Mouse (Mus musculus) testis, adult 2 months (tissue): Measurements from ENCODE around the gene Trim54. TPM values are rescaled to one million over a fixed set of nuclear protein-coding genes. Genes with fewer than 3 reads are reported as not detected.

Experiments used
- H3K27ac ChIP-seq: fragments of 200-500 bp; 2 replicates; pipeline ENCODE4 v1.5.1; 2012; ENCODE audit warnings: low read depth, low read length; ENCODE audit not compliant: control insufficient read depth, insufficient read depth
- H3K27me3 ChIP-seq: fragments of 200-500 bp; 2 replicates; pipeline ENCODE4 v1.6.1; 2012; ENCODE audit warnings: mild to moderate bottlenecking, low read length, moderate library complexity; ENCODE audit not compliant: control insufficient read depth, insufficient read depth
- H3K36me3 ChIP-seq: fragments of 200-500 bp; 2 replicates; pipeline ENCODE4 v1.6.1; 2012; ENCODE audit warnings: mild to moderate bottlenecking, low read length; ENCODE audit not compliant: control insufficient read depth, insufficient read depth
- H3K4me1 ChIP-seq: fragments of 200-500 bp; 2 replicates; pipeline ENCODE4 v1.6.1; 2012; ENCODE audit warnings: low read length; ENCODE audit not compliant: control insufficient read depth, insufficient read depth
- H3K4me3 ChIP-seq: fragments of 200-500 bp; 2 replicates; pipeline ENCODE4 v1.5.1; 2012; ENCODE audit warnings: low read depth, mild to moderate bottlenecking, low read length, moderate library complexity, mixed read lengths; ENCODE audit not compliant: control insufficient read depth
- CTCF ChIP-seq: fragments of 200-500 bp; IDR thresholded peaks from 2 replicates; pipeline ENCODE4 v1.5.1; 2012; ENCODE audit warnings: low read depth, mild to moderate bottlenecking, inconsistent platforms, low read length, moderate library complexity; ENCODE audit not compliant: control insufficient read depth, insufficient read depth, insufficient replicate concordance
- POLR2A ChIP-seq: fragments of 200-500 bp; IDR thresholded peaks from 2 replicates; pipeline ENCODE4 v1.6.1; 2012; ENCODE audit warnings: low read depth, mild to moderate bottlenecking, inconsistent platforms, low read length, moderate library complexity; ENCODE audit not compliant: control insufficient read depth
- polyA plus RNA-seq: library from polyadenylated mRNA; depleted of rRNA; stranded (reverse); fragments of >200 nt; gene quantifications from 2 replicates; pipeline ENCODE4 v1.2.3, GENCODE M21; 2012

Trim54 gene
- polyA plus RNA-seq, 1 experiment, result 9.8 TPM

DNA sequence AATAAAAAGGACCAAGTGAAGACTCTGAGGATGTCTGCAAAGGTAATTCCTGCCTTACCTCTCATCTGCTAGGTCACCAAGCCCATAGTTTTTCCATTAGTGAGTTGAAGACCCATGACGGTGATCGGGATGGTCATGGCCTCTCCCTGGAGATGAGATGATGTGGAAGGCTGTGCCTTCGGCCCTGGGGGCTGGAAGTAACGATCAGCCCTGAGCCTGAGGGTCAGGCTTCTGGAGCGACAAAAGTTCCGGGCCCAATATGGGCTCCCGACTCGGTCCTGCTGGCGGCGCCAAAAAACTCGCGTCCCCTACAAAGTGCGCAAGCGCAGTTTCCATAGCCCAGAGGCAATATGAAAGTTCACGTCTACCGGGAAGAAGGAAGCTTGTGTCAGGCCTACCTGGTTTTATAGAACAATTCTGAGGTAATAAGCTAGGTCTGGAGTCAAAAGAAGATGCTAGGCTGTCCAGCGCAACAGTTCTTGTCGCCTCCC lies 8.5 kb upstream of the Trim54 start, which contains the start of gene Slc30a3:
TSS of gene Slc30a3 (minus strand) at position 238 of the 491 bp plus-strand sequence.
- no peaks in the 10 kb centered on the region for H3K36me3 ChIP-seq
- H3K27me3 ChIP-seq, result no peaks in the 10 kb centered on the region
- peak within 1 kb of the TSS; percentile 93 for H3K4me3 ChIP-seq
- TF ChIP-seq POLR2A (peak; percentile 66), CTCF (no peak)
- peaks cover 4% of the 10 kb centered on the region for H3K4me1 ChIP-seq
- peak within 1 kb of the TSS; percentile 89 for H3K27ac ChIP-seq

DNA sequence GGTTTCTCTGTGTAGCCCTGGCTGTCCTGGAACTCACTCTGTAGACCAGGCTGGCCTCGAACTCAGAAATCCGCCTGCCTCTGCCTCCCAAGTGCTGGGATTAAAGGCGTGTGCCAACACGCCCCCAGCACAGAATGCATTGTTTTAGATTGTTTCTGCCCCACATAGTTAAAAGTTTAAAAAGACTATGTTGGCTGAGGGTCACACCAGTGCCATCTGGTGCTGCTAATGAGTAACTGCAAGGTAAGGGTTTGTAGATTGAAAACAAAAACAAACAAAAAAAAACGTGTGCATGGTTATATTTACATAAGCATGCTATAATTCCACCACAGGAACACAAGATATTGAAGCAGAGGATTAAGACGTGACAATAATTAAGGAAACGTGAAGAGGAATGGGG lies 5.7 kb upstream of the Trim54 start:
- Histone ChIP-seq H3K36me3 (no peaks in the 10 kb centered on the region), H3K4me3 (no peak overlapping the region), H3K27ac (no peak overlapping the region), H3K4me1 (peaks cover 4% of the 10 kb centered on the region), H3K27me3 (no peaks in the 10 kb centered on the region)
- no peak for TF ChIP-seq CTCF
- TF ChIP-seq POLR2A, result no peak

DNA sequence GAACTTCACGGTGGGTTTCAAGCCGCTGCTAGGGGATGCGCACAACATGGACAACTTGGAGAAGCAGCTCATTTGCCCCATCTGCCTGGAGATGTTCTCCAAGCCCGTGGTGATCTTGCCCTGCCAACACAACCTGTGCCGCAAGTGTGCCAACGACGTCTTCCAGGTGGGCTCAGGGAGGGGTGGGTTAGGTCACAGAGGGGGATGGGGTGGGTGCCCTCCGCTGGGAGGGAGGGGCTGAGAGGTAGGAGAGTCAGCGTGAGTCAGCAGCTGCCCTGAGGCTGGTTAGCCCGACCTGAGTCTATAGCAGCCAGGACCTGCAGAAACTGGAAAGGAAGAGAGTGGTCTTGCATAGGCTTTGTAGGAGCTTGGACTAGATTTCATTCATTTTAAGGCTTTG lies 400 bp downstream of the Trim54 start:
- Histone ChIP-seq H3K4me1 (peaks cover 5% of the 10 kb centered on the region; the same call in 1 of the 2 replicates), H3K27ac (no peak overlapping the region), H3K4me3 (peak overlapping the region; percentile 83), H3K27me3 (no peaks in the 10 kb centered on the region), H3K36me3 (no peaks in the 10 kb centered on the region)
- TF ChIP-seq CTCF, result no peak
- peak; percentile 73; the same call in 1 of the 2 replicates for TF ChIP-seq POLR2A

DNA sequence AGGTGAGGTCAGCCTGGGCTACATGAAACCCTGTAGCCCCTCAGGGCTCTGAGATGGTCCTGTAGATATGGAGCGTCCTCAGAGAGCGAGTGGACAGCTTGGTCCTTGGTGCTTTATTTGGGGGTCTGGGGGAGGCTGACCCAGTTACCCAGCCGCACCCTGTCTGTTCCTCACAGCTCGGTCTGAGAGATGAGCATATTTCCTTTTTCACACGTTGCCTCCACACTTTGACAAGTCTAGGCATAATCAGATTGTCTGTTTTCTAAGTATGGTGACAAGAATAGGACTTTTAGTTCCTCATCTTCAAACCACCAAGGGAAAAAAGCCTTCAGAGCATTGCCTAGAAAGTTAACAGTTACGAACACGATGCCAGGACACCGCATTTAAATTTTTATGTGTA lies 4.6 kb downstream of the Trim54 start:
- Histone ChIP-seq H3K4me1 (peaks cover 5% of the 10 kb centered on the region; the same call in 1 of the 2 replicates), H3K4me3 (no peak overlapping the region), H3K27ac (no peak overlapping the region), H3K36me3 (no peaks in the 10 kb centered on the region), H3K27me3 (no peaks in the 10 kb centered on the region)
- TF ChIP-seq POLR2A, result no peak
- TF ChIP-seq CTCF, result no peak

DNA sequence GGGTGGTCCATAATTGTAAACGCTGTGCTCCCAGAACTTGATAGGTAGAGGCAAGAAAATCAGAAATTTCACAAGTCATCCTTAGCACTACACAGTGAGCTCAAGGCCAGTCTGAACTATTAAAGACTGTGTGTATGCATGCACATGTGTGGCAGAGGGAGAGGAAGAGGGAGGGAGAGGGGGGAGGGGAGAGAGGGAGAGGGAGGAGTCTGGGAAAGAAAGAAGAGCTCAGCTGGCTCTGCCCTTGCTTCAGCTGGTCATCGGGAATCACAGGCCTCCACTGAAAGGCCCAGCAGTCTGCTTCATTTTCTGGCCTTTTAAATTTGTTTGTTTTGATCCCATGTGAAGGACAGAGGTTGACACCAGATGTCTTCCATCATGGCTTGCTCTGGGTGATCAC lies 7.0 kb downstream of the Trim54 start:
- Histone ChIP-seq H3K4me1 (no peaks in the 10 kb centered on the region), H3K4me3 (no peak overlapping the region), H3K27me3 (no peaks in the 10 kb centered on the region), H3K27ac (no peak overlapping the region), H3K36me3 (no peaks in the 10 kb centered on the region)
- no peak for TF ChIP-seq CTCF
- no peak for TF ChIP-seq POLR2A

DNA sequence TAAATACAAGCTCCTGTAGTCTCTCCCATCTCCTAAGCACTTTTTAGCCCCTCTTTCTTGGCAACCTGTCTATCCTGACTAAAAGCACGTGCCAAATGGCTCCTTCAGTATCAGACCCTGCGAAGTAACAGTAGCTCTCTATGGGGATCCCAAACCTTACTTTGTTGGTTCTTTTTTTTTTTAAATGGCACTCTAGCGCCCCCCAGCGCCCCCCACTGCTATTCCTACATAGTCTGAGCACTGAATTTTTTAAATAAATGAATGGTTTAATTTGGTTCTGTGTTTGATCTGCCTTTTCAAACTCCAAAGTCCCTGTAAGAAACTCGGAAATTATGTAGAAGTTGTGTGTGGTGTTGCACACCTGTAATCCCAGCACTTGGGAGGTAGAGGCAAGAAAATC lies 9.5 kb downstream of the Trim54 start:
- Histone ChIP-seq H3K27ac (no peak overlapping the region), H3K4me3 (no peak overlapping the region), H3K36me3 (no peaks in the 10 kb centered on the region), H3K27me3 (no peaks in the 10 kb centered on the region), H3K4me1 (no peaks in the 10 kb centered on the region)
- no peak for TF ChIP-seq CTCF
- TF ChIP-seq POLR2A, result no peak

DNA sequence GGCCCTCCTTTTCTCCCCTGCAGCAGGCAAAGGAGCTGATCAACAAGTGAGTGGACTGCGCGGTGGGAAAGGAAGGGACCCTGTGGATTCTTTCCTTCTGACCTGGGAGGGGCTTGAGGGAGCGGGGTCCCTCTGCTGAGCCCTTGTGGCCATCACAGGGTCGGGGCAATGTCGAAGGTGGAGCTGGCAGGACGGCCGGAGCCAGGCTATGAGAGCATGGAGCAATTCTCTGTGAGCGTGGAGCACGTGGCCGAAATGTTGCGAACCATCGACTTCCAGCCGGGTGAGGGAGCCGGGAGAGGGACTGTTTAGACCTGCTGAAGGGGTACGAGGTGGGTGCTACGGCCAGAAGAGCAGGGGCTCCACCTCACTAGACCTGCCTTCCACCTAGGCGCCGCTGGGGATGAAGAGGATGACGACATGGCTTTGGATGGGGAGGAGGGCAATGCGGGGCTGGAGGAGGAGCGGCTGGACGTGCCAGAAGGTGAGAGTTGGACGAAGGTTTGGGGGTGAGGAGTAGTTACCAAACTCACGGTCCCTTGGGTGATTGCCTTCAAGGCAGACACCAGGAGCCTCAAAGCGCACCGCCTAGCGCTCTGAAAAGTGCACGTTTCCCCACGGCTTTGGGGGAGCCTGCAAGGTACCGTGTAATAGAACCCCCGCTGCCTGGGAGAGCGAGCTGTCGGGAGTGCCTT lies 20.4 kb downstream of the Trim54 start:
- Histone ChIP-seq H3K4me1 (peaks cover 23% of the 10 kb centered on the region), H3K27ac (no peak overlapping the region), H3K4me3 (peak overlapping the region; percentile 82), H3K27me3 (no peaks in the 10 kb centered on the region; the same call in 1 of the 2 replicates), H3K36me3 (no peaks in the 10 kb centered on the region; the same call in 1 of the 2 replicates)
- no peak for TF ChIP-seq POLR2A
- no peak for TF ChIP-seq CTCF

DNA sequence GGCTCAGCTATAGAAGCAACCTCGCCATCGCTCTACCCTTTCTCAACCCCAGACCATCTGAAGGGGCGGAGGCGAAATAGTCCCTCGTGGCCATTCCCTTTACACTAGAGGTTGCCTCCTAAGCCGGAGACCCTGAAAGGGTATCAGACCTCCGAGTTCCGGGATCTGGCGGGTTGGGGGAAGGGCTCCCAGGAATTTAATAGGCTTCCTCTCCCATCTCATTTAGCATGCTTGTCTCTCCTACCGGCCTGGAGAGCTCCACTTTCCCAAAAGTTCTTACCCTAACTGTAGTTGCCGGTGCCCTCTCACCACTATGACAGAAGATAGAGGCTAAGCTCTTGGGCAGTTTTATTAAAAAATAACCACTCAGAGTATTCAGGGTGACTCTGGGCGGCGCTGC lies 21.1 kb downstream of the Trim54 start:
- Histone ChIP-seq H3K36me3 (no peaks in the 10 kb centered on the region; the same call in 1 of the 2 replicates), H3K27ac (no peak overlapping the region; the same call in 1 of the 2 replicates), H3K4me1 (peaks cover 23% of the 10 kb centered on the region), H3K4me3 (peak overlapping the region; percentile 82), H3K27me3 (no peaks in the 10 kb centered on the region; the same call in 1 of the 2 replicates)
- TF ChIP-seq CTCF (no peak), POLR2A (no peak)
